Mouse (Mus musculus) embryonic fibroblast, embryonic 13.5 days (primary cell): ENCODE results near the gene Vwde. TPM values are rescaled to one million over a fixed set of nuclear protein-coding genes. Genes with fewer than 3 reads are reported as not detected.

ENCODE experiments used
- H3K27ac ChIP-seq: 2 replicates; pipeline ENCODE4 v1.5.1; 2012; ENCODE audit warnings: low read length, control low read depth, inconsistent platforms; ENCODE audit not compliant: insufficient read depth
- H3K4me1 ChIP-seq: 2 replicates; pipeline ENCODE4 v1.6.1; 2011; ENCODE audit warnings: low read length; ENCODE audit not compliant: control insufficient read depth, insufficient read depth
- H3K4me3 ChIP-seq: 2 replicates; pipeline ENCODE4 v1.5.1; 2011; ENCODE audit warnings: mild to moderate bottlenecking, control low read depth, low read length; ENCODE audit not compliant: insufficient read depth
- CTCF ChIP-seq: IDR thresholded peaks from 2 replicates; pipeline ENCODE4 v1.5.1; 2011; ENCODE audit warnings: mild to moderate bottlenecking, control low read depth, low read length, moderate library complexity, borderline replicate concordance; ENCODE audit not compliant: insufficient read depth
- POLR2A ChIP-seq: IDR thresholded peaks from 2 replicates; pipeline ENCODE4 v1.6.1; 2011; ENCODE audit warnings: low read depth, mild to moderate bottlenecking, control low read depth, low read length, moderate library complexity
- polyA plus RNA-seq: library from polyadenylated mRNA; stranded (reverse); fragments of >200 nt; gene quantifications from 2 replicates; pipeline ENCODE4 v1.2.4, GENCODE M21; 2011; ENCODE audit warnings: low read depth; ENCODE audit not compliant: missing spikeins, insufficient read length

Vwde gene
- polyA plus RNA-seq: not detected in 2 replicates

DNA sequence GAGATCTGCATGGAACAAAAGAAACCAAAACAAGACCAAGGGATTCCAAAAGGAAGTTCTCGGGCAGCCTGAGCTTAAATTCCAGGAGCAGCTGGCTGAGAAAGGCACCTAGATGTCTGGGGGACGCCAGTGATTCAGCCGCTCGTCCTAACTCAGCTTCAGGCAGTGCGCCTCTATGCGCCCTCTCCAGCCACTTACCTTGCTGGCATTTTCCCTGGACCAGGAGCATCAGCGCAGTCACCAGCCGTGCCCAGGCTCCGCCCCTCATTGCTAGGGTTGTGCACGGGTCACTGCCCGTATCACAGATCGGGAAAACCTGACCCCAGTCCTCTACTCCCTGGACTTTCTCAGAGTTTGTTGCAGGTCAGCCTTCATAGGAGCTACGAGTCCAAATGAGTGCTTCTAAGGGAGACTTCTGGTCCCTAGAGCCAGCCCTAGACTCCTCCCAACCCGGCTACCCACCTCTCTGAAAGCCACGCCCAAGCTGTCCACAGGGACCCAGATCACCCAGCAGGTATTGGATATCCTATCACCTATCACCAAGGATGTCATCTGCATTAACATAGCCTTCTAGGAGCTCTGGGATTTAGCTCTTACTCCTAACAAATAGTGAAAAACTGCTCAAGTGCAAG is at the start of gene Vwde:
TSS of gene Vwde (minus strand) at position 370 of the 632 bp plus-strand sequence.
- Histone ChIP-seq H3K27ac (no peak within 1 kb of the TSS), H3K4me3 (peak within 1 kb of the TSS; percentile 19; the same call in 1 of the 2 replicates), H3K4me1 (no peaks in the 10 kb centered on the region)
- no peak for TF ChIP-seq POLR2A
- TF ChIP-seq CTCF: no peak

DNA sequence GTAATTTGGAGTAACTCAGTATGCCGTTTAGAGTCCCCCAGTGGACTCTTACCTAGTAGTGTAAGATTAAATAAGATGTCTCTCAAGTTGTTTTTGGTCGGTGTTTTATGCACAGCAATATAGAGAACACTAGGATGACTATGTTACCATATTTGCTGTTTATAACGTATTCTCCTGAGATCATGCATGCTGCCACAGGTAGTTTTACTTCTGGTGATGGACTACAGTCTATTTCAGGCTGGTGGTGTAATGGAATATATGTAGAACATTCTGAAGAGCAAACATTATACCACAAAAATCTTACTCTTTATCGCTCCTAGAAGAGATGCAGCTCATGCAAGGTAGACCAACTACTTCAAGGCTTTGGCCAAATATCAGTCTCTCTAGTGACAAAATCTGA is 30.6 kb upstream of the Vwde start:
- Histone ChIP-seq H3K4me1 (no peaks in the 10 kb centered on the region), H3K4me3 (no peak overlapping the region)
- TF ChIP-seq CTCF (no peak), POLR2A (no peak)

DNA sequence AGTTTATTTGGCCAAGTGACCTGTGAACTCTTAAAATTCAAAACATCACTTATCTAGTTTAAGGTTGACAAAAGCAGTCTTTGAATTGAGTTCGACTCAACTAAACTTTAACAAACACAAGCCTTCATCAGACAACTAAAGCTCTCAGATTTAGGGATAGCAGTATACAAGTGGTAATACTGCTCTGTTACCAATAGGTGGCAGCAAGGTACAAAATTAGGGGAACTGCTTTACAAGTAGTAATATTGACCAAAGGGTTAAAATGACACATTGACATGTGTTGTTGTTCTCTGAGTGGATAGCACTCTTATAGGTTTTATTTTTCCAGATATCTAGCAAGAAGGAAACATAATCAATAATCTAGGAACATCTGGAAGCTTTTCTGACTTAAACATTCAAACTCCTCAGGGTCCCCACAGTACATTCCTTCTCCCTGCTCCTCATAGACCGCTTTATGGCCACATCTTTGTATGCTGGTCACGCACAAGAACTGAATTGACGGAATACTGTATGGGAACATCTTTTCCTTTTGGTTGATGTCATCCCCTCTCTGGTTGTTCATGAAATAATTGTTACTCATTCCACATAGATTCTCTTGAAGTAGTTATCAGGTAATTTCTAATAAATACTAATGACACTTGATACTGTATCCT is 23.7 kb upstream of the Vwde start:
- no peak overlapping the region for H3K4me3 ChIP-seq
- TF ChIP-seq POLR2A (no peak), CTCF (no peak)
- no peaks in the 10 kb centered on the region for H3K4me1 ChIP-seq
- no peak overlapping the region for H3K27ac ChIP-seq

More for the DNA sequence above, 30.6 kb upstream of the Vwde start:
- H3K27ac ChIP-seq: no peak overlapping the region

DNA sequence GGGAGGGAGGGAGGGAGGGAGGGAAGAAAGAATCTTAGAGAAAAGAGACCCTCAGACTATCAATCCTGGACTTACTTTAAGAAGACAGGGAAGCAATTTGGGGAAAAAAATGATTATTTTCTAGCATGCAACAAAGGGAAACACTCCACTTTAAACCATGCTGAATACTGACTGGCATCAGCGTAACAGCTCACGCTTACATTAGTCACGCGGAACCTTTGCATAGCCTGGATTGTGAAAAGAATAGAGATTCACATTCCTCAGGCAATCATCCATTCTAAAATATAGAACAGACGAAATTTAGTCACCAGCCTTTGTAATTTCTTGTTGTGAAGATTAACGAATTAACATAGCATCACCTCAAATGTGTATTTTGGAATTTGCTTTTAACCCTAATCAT is 18.6 kb downstream of the Vwde start:
- TF ChIP-seq CTCF (no peak), POLR2A (no peak)
- Histone ChIP-seq H3K4me3 (no peak overlapping the region), H3K27ac (no peak overlapping the region), H3K4me1 (no peaks in the 10 kb centered on the region)

DNA sequence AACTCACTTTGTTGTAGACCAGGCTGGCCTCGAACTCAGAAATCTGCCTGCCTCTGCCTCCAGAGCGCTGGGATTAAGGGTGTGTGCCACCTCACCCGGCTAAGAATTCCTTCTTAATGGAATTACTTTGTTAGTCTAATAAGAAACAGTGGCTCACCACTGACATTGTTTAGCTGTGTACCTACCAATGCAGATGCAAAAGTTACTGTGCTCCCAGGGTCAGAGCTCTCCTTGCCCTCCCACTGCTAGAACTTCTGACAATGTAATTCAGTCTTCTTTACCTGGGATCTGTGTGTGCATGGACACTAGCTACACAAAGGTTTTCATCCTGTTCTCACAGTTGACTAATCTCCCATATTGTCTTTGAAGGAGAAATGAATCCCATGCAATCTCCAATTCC is 27.3 kb downstream of the Vwde start:
- H3K4me3 ChIP-seq: no peak overlapping the region

DNA sequence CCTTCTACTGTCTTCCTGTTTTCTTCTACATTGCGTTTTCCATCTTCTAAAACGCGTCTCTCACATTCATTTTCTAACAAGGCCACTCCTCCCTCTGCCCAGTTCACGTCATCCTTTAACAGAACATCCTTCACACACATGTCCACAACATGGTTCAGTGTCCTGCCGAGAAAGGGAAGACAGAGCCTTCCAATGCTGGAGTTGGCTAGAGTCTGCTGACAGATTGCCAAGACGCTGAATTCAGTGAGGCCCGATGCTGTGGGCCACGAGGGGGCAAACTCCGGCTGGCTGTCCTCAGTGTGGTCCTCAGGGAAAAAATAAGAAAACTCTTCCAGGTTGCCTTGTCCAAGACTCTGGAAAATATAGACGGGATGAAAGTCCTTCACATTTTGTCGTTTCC is 37.9 kb downstream of the Vwde start:
- Histone ChIP-seq H3K27ac (no peak overlapping the region), H3K4me3 (no peak overlapping the region), H3K4me1 (no peaks in the 10 kb centered on the region; the same call in 1 of the 2 replicates)
- TF ChIP-seq CTCF (no peak), POLR2A (no peak)

More for the DNA sequence above, 27.3 kb downstream of the Vwde start:
- H3K4me1 ChIP-seq: no peaks in the 10 kb centered on the region
- no peak for TF ChIP-seq CTCF
- TF ChIP-seq POLR2A: no peak
- no peak overlapping the region for H3K27ac ChIP-seq

DNA sequence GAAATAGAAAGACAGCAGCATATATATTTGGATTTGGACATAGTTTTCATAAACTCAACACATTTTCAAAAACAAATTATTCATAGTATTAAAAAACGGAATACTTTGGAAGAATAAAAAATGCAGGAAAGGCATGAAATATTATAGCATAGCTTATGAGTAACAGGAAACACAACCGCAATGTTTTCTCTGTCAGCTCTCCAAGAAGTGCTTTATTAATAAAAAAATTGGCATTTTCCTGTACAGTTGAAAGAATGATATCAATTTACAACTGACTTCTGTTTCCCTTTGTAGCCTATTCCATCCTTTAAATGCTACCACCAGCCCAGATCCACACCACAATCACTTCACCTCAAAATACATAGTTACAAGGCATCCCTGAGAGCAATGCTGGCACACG is 44.7 kb downstream of the Vwde start:
- Histone ChIP-seq H3K27ac (no peak overlapping the region), H3K4me3 (no peak overlapping the region), H3K4me1 (peaks cover 2% of the 10 kb centered on the region; the same call in 1 of the 2 replicates)
- no peak for TF ChIP-seq CTCF
- TF ChIP-seq POLR2A: no peak

DNA sequence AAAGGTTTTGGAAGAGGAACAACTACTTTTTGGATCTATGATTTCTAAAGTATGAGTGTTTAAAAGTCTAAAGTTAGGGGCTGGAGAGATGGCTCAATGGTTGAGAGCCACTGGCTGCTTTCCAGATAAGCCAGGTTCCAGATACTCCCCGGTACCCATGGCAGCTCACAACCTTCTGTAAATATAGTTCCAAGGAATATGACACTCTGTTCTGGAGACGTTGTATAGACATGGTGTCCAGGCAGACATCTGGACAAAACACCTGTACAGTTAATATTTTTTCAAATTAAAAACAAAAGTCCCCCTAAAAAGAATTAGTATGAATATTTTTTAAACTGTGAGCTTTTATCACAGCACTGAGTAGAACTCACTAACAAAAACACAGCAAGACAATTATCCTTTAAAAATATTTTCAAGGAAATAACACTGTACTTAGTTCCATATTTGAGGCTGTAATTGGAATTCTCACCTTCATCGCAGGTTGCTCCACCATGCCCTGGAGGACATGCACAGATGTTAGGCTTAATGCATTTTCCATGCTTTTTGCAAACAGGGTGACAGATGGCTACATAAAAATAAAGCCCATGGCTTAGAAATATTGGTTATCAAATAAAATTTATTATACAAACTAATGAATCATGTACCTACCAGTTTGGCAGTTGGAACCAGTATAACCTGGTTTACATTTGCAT is 55.2 kb downstream of the Vwde start:
- Histone ChIP-seq H3K4me1 (no peaks in the 10 kb centered on the region), H3K4me3 (no peak overlapping the region), H3K27ac (no peak overlapping the region)
- TF ChIP-seq CTCF: no peak
- no peak for TF ChIP-seq POLR2A

DNA sequence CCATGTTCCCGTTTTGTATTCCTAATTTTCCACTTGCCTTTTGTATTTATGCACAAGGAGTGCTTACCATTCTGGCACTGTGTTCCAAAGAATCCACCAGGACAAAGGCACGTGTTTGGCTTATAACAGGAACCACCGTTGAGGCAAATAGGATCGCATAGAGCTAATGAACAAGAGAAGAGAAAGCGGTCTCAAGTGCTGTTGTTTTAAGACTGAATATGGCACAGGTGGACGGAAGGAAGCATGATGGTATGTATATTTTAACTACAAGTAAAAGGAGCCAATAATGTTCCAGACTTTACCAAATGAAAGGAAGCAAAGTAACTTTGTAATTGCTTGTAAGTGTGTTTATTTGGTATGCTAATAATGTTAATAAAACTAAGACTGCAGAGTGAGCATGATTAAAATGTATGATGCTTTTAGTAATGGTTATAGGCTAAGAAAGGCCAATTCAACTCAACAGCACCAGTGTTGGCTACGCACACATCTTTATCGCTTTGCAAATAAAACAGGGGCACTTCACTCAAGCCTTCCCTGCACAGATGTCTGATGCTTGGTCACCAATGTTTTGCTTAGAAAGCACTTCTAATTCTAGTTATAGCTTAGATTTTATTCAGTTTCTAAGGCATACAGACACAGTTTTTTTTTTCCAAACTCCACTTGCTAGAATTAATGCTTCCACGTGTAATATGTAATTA is 58.4 kb downstream of the Vwde start:
- H3K4me3 ChIP-seq: no peak overlapping the region
- no peak overlapping the region for H3K27ac ChIP-seq
- TF ChIP-seq POLR2A (no peak), CTCF (no peak)
- H3K4me1 ChIP-seq: no peaks in the 10 kb centered on the region
